Mouse (Mus musculus) kidney, postnatal 25 days (tissue): ENCODE measurements at regions not wholly inside any gene's neighbourhood (a gene's known extent, or its start where the extent isn't known, plus 50 kb on each side); places are given as distances from the start of the nearest gene placed in this dataset.

Experiments
- DNase-seq, 2 experiments: peaks; one replicate each; pipeline ENCODE4 v3.0.0; 2021; ENCODE audit warnings: mixed read lengths in 2 of 2

DNA sequence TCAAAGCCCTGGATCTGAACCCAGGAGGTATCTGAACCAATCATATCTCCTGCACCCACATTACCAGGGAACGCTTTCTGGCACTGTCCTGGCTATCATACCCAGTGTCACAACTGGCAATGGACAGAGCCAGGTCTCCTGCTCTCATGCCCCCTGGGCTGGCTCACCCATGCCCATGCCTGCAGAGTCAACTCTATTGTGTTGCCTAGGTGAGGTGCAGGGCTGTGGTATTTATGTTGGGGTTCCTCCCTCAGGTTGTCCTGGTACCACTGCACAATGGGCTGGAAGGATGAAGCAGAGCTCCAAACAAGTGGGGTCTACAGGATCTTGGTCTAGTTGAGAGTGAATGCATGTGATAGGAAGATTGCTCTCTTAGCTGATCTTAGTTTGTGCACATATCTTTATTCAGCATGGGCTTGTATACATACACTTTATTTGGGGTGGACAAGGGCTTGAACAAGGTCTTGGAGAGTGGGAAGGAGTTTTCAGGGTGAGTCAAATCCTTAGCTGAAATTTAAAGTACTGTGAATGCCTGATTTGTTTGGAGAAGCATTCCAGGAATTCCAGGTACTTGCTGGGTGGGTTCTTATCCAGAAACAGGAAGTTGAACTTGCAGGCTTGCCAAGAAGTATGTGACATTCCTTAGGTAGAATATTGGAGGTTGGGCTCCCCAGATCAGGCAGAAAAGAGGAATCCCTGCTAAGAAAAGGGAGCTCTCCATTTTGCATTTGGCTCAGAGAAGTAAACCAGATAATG is 123.2 kb downstream of the Ube2dnl2 start:
- peak in 1 of 2 experiments; percentile 37 for DNase-seq

DNA sequence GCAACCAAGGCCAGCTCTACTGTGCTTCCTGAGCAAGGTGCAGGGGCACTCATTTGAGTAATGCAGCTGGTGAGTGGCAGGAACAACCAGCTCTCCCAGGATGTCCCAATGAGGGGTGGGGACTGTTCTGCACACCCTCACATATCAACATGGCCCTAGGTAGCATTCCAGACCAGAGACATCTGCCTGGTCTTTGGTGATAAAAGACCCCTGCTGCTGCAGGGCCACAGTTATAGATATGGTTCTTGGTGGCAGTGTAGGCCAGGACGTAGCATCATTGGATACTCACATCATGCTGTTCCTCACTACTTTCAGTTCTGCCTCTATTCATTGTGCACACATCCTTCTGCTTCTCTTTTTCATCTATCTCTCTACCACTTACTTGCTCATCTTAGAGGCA is 124.1 kb downstream of the Ube2dnl2 start:
- DNase-seq, result no peak

DNA sequence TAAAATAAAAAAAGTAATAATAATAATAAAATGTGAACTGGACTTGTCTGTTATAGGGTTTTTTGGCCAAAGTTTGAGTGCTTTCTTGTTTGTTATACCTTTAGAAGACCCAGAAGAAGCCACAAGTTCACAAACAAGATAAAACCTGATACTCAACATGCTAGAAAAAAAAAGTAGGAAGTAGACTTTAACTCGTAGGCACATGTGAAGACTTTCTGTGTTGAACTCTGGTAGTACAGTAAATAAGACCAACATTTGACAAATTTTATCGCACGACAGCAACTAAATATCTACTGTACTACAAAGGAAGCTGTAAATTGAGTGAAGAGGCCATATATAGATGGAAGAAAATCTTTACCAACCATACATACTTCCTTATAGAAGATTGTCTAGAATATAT is 131.6 kb downstream of the Ube2dnl2 start:
- DNase-seq, result no peak

DNA sequence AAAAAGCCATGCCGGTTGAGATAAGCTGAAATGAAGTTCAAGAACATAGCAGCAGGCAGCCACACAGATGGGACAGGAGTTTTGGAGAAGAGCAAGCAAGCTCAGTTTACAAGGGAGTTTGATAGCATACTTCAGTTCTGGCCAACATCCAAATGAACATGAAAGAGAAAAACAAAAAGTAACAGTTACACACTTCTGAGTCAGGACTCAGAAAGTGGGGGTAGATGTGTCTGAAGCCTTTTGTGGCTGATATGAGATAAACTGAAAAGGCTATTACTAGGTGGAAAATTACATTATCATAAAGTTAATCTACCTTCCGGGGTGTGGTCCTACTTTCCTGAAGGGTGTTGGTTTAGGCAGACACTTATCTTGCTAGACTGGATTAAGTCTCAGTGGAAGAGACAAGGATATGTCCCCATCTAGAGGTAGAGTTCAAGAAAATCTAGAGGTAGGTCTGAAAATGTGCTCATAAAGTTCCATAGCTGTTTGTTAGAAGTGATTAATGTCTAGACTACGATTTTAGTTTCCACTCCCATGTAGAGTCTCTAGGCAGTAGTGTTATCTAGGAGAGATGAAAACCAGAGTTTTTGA is 155.3 kb downstream of the Ube2dnl2 start:
- DNase-seq, result no peak

DNA sequence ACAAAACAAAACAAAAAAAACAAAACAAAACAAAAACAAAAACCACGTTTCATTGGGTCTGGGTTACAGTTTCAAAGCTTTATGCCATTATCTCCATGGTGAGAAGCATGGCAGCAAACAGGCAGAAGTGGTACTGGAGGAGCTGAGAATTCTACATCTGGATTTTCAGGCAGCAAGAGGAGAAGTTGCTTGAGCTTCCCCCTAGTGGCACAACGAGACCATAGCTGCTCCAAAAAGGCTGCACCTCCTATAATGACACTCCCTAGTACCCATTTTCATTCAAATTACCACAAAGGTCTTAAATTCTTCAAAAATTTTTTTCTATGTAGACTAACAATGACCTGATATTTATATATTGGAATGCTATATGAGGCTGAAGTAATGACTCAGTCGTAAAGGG is 162.0 kb downstream of the Ube2dnl2 start:
- DNase-seq, result no peak

DNA sequence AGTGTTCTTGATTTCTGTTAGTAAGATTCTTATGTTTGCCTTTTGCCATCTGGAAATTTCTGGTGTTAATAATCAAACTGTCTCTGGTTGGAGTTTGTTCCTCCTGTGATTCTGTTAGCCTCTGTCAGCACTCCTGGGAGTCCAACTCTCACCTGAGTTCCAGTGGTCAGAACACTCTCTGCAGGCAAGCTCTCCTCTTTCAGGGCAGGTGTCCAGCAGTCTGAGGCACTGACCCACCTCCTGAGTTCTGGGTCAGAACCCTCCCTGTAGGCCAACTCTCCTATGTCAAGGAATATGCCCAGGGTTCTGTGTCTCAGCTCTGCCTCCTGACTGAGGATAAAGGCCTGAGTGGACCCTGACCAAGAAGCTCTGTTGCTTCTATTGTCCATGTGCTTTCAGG is 184.6 kb downstream of the Ube2dnl2 start:
- peak; percentile 32 to 70 for DNase-seq

DNA sequence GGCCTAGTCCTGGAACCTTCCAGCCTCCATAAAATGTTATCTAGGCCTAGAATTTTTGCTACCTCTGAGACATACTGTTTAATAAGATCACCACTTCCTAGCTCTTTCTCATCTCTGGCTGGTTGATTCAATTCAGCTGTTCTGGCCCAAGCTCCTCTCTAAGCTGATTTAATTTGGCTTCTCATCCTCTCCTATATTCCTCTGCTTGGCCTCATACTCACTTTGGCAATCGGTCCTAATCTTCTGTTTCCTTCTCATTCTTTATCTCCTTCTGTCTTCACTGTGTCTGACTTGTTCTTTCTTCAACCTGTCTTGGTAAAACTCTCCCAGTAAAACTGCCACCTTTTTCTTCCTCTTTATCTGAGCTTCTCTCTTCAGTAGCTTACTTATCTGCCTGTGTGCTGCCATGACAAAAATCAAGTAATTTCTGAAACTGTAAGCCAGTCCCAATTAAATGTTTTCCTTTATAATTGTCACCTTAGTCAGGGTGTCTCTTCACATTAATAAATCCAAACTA is 185.7 kb downstream of the Ube2dnl2 start:
- no peak for DNase-seq
